Mouse (Mus musculus) kidney, adult 2 months (tissue): Measurements from ENCODE around the gene Lap3.

Source experiments
- CTCF ChIP-seq: fragments of 200-500 bp; conservative IDR thresholded peaks from 2 replicates; pipeline ENCODE4 v1.5.1; 2011; ENCODE audit warnings: low read depth, mild to moderate bottlenecking, control low read depth, low read length, moderate library complexity, mixed read lengths; ENCODE audit not compliant: insufficient read depth, insufficient read length
- POLR2A ChIP-seq: fragments of 200-500 bp; IDR thresholded peaks from one replicate; pipeline ENCODE4 v1.6.1; 2011; ENCODE audit warnings: low read depth, low read length, control low read depth

DNA sequence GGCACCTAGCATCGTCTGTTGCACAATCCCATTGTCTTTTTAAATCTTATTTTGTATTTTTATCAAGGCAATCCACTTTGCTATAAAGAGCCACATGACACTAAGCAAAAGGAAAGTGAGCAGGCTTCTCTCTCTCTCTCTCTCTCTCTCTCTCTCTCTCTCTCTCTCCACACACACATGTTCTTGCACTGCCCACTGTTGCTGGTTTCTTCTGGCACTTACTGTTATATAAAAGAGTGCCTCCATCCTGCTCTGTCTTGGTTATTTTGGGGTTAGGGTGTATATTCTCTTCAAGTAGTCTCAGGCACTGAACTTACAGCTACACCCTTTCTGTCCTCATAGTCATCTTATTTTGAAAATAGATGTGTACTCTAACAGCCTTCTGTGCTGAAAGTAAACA is 56.4 kb downstream of the Lap3 start:
- no peak for TF ChIP-seq CTCF
- no peak for TF ChIP-seq POLR2A
